Mouse (Mus musculus) T-helper 1 cell (primary cell): ENCODE data around the gene Hoxa7.

Experiments
- in situ Hi-C: fragments of 300-600 bp; cut with MboI, MseI; formaldehyde crosslinking; loops from one replicate; pipeline ENCODE4 v1.15.1; 2025; ENCODE audit warnings: high pct_unique_total_duplicates

The Hoxa7 gene

GRCm38 (mm10) chr6:52203371-52204049 lies 18.1 kb downstream of the Hoxa7 start:
- in situ Hi-C loops = no loop called here

- in situ Hi-C loops = no loop called here
These were observed 18.6 kb downstream of the Hoxa7 start for GRCm38 (mm10) chr6:52203121-52203370.

GRCm38 (mm10) chr6:52202362-52203120 lies 19.1 kb downstream of the Hoxa7 start:
- in situ Hi-C loops = no loop called here

- in situ Hi-C loops = no loop called here
These were observed 20.4 kb downstream of the Hoxa7 start for GRCm38 (mm10) chr6:52201269-52201668.

GRCm38 (mm10) chr6:52200751-52201250 lies 20.9 kb downstream of the Hoxa7 start:
- in situ Hi-C loops = no loop called here

- in situ Hi-C loops = no loop called here
These were observed 21.4 kb downstream of the Hoxa7 start for GRCm38 (mm10) chr6:52200073-52200750.

GRCm38 (mm10) chr6:52197271-52197670 lies 24.4 kb downstream of the Hoxa7 start:
- in situ Hi-C loops = no loop called here

GRCm38 (mm10) chr6:52196811-52197210 lies 24.8 kb downstream of the Hoxa7 start:
- in situ Hi-C loops = no loop called here

- in situ Hi-C loops = no loop called here
These were observed 27.0 kb downstream of the Hoxa7 start for GRCm38 (mm10) chr6:52194690-52195089.

GRCm38 (mm10) chr6:52191860-52192550 lies 29.6 kb downstream of the Hoxa7 start:
- in situ Hi-C loops = no loop called here

- in situ Hi-C loops = no loop called here
These were observed 30.5 kb downstream of the Hoxa7 start, which contains the start of gene Hoxa4 for GRCm38 (mm10) chr6:52190906-52191810. Gene Hoxa4 (minus strand): TSS chr6:52191753.

- in situ Hi-C loops = no loop called here
These were observed 31.2 kb downstream of the Hoxa7 start for GRCm38 (mm10) chr6:52190410-52190809.

GRCm38 (mm10) chr6:52189909-52190308 lies 31.7 kb downstream of the Hoxa7 start:
- in situ Hi-C loops = no loop called here

- in situ Hi-C loops = no loop called here
These were observed 32.5 kb downstream of the Hoxa7 start for GRCm38 (mm10) chr6:52189172-52189591.

- in situ Hi-C loops = no loop called here
These were observed 35.2 kb downstream of the Hoxa7 start for GRCm38 (mm10) chr6:52186500-52186899.

- in situ Hi-C loops = no loop called here
These were observed 35.8 kb downstream of the Hoxa7 start for GRCm38 (mm10) chr6:52185834-52186233.

GRCm38 (mm10) chr6:52185222-52185621 lies 36.4 kb downstream of the Hoxa7 start:
- in situ Hi-C loops = no loop called here

GRCm38 (mm10) chr6:52184668-52185067 lies 37.0 kb downstream of the Hoxa7 start:
- in situ Hi-C loops = no loop called here

- in situ Hi-C loops = no loop called here
These were observed 38.2 kb downstream of the Hoxa7 start for GRCm38 (mm10) chr6:52183311-52184080.

GRCm38 (mm10) chr6:52182793-52183192 lies 38.9 kb downstream of the Hoxa7 start:
- in situ Hi-C loops = no loop called here
